Mouse (Mus musculus): Measurements from ENCODE around the gene Cdh26.

The Cdh26 gene

GRCm38 (mm10) chr2:178430231-178430630 is at the start of gene Cdh26:
Gene Cdh26 (plus strand): TSS chr2:178430531.
- DNase-seq (ENCODE audit: low read depth): no peak

GRCm38 (mm10) chr2:178407053-178407815 is 23.1 kb upstream of the Cdh26 start, which contains the start of gene Sycp2:
Gene Sycp2 (minus strand): TSS chr2:178407685.
- no peak for DNase-seq (ENCODE audit: low read depth)

- DNase-seq (ENCODE audit: low read depth): no peak
Observed at GRCm38 (mm10) chr2:178409024-178409423, 21.3 kb upstream of the Cdh26 start.

- no peak for DNase-seq (ENCODE audit: low read depth)
Observed at GRCm38 (mm10) chr2:178410286-178410685, 20.0 kb upstream of the Cdh26 start.

- DNase-seq (ENCODE audit: low read depth): no peak
Observed at GRCm38 (mm10) chr2:178412598-178412997, 17.7 kb upstream of the Cdh26 start.

- DNase-seq (ENCODE audit: low read depth): no peak
Observed at GRCm38 (mm10) chr2:178413081-178413480, 17.2 kb upstream of the Cdh26 start.

- DNase-seq (ENCODE audit: low read depth): no peak
Observed at GRCm38 (mm10) chr2:178413481-178414260, 16.7 kb upstream of the Cdh26 start.

- DNase-seq (ENCODE audit: low read depth): no peak
Observed at GRCm38 (mm10) chr2:178414261-178415149, 15.8 kb upstream of the Cdh26 start, which contains the start of the genes Ppp1r3d and Fam217b. Gene Ppp1r3d (minus strand): TSS chr2:178414472. Gene Fam217b (plus strand): TSS chr2:178414524.

GRCm38 (mm10) chr2:178415150-178415448 is 15.2 kb upstream of the Cdh26 start:
- DNase-seq (ENCODE audit: low read depth): no peak

- no peak for DNase-seq (ENCODE audit: low read depth)
Observed at GRCm38 (mm10) chr2:178416427-178416826, 13.9 kb upstream of the Cdh26 start.

GRCm38 (mm10) chr2:178416970-178417369 is 13.4 kb upstream of the Cdh26 start:
- DNase-seq (ENCODE audit: low read depth): no peak

- DNase-seq (ENCODE audit: low read depth): no peak
Observed at GRCm38 (mm10) chr2:178420576-178420975, 9.8 kb upstream of the Cdh26 start.

- DNase-seq (ENCODE audit: low read depth): no peak
Observed at GRCm38 (mm10) chr2:178421603-178422002, 8.7 kb upstream of the Cdh26 start.

GRCm38 (mm10) chr2:178422186-178422585 is 8.1 kb upstream of the Cdh26 start:
- DNase-seq (ENCODE audit: low read depth): no peak

- DNase-seq (ENCODE audit: low read depth): no peak
Observed at GRCm38 (mm10) chr2:178423223-178423622, 7.1 kb upstream of the Cdh26 start.

- DNase-seq (ENCODE audit: low read depth): peak; percentile 3
Observed at GRCm38 (mm10) chr2:178426229-178426628, 4.1 kb upstream of the Cdh26 start.

- DNase-seq (ENCODE audit: low read depth): no peak
Observed at GRCm38 (mm10) chr2:178427181-178427580, 3.1 kb upstream of the Cdh26 start.

- DNase-seq (ENCODE audit: low read depth): no peak
Observed at GRCm38 (mm10) chr2:178428183-178428582, 2.1 kb upstream of the Cdh26 start.

GRCm38 (mm10) chr2:178428676-178429075 is 1.7 kb upstream of the Cdh26 start:
- DNase-seq (ENCODE audit: low read depth): no peak

GRCm38 (mm10) chr2:178429426-178429825 is 905 bp upstream of the Cdh26 start:
- no peak for DNase-seq (ENCODE audit: low read depth)

GRCm38 (mm10) chr2:178433495-178433894 is 3.2 kb downstream of the Cdh26 start:
- DNase-seq (ENCODE audit: low read depth): no peak

GRCm38 (mm10) chr2:178433903-178434302 is 3.6 kb downstream of the Cdh26 start:
- no peak for DNase-seq (ENCODE audit: low read depth)
